Mouse (Mus musculus) forelimb bud, embryonic 11.5 days (tissue): ENCODE results near the gene Bcl3.

Experiments used
- DNase-seq: peaks from one replicate; pipeline ENCODE4 v3.0.0-alpha.2; 2012; ENCODE audit warnings: low read depth, low spot score

The Bcl3 gene

DNA sequence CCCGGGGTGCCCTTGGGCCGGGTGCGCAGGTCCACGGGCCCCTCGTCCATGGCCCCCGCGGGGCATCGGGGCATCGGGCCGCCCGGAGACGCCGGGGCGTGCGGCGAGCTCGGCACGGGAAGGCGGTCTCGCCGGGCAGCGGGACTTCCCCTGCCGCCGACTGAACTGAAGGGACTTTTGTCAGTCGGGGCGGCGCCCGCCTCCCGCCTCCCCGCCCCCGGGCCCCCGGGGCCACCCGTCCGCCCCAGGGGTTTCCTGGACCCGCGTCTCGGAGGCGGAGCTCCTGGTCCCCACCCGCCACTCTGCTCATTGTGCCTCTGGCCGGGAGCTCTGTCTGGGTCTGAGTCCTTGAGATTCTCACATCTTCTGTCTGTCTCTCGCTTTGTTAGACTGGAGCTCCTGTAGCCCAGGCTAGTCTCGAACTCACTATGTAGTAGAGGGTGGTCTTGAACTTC lies at the start of gene Bcl3:
Bcl3 (minus strand) TSS at position 167 of the 455 bp plus-strand sequence.
- no peak for DNase-seq

DNA sequence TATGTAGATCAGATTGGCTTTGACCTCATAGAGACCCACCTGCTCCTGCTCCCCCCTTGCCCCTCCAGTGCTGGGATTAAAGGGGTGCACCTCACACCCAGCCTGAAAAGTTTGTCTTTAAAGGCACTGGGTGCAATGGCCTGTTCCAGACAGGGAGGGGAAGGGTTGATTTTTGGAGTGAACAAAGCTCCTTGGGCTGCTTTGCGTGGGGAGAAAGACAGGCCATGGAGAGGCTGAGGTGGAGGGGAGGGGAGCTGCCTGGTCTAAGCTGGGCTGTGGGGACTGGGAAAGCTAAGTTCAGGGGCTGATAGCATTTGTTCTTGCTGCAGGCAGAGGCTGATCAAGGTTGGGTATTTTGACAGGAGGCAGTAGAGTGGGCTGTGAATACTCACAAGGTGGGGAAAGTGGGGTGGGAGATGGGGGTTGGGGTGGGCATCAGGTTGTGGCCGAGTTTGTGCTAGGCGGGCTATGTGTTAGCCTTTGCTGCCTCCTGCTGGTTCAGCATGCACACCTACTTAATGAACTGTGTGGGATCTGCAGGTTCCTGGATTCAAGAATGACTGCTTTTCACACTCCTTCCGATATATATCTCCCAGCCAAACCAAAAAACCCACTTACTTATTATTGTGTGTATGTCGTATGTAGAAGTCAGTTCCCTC lies 49.5 kb upstream of the Bcl3 start:
- peak; percentile 26 for DNase-seq

DNA sequence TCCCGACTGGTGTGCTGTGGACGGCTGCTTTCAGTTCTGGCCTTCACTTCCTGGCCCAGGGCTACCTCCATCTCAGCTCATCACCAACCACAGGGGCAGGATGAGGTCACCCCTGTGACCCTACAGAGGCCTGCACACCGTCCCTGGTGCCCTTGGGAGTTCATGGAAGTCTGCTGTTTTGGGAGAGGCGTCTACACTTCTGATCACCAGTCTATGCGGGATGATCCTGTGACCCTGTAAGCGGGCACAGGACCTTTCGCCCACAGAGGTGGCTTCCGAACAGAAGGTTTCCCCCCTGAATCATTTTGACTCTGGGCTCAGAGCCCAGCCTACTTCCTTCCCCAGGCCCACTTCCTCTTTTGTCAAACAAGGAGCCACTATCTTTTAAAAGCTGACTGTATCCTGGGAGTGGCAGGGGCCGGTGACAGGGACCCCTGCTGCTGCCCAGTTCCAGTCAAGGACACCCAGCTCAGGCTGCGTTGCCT lies 48.6 kb upstream of the Bcl3 start:
- DNase-seq, result no peak

DNA sequence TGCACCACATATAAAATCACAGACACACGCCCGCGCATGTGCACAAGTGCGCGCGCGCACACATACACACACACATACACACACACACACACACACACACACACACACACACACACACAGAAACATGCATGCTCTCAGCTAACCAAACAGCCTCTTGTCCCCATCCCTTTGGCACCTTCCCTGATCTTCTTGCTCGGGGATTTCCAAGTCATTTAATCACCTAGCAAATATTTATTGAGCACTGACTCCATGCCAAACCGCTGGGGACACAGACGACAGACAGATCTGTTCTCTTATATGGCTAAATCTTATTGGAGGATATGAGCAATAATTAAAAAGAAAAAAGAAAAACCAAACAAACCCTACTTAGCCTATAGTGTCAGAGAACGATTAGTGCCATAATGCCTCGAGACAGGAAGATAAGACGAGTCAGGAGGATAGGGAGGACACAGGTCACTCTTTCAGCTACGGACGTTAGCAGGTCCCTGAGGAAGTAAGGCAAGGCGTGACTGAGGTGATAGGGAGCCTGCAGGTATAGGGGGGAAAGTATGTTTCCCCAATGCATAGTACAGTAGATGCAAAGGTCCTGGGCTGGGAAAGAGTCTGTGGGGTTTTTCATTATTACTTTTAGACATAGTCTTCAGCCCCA lies 45.3 kb upstream of the Bcl3 start:
- DNase-seq, result no peak

DNA sequence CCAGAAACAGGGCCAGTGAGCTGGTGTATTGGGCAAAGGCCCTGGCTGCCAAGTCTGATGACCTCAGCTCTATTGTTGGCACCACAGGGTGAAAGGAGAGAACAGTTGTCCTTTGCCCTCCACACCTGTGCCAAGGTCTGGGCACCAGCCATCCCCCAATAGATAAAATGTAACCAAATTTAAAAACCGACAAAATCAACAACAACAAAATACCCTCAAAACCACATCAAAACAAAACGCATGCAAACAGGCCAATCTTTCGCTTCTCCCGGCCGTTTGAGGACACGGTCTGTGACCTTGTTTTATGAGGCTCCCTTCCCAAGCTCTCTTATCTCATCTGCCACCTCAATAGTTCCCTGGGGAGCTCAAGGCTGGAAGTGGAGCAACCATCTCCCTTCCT lies 43.9 kb upstream of the Bcl3 start:
- DNase-seq, result no peak

DNA sequence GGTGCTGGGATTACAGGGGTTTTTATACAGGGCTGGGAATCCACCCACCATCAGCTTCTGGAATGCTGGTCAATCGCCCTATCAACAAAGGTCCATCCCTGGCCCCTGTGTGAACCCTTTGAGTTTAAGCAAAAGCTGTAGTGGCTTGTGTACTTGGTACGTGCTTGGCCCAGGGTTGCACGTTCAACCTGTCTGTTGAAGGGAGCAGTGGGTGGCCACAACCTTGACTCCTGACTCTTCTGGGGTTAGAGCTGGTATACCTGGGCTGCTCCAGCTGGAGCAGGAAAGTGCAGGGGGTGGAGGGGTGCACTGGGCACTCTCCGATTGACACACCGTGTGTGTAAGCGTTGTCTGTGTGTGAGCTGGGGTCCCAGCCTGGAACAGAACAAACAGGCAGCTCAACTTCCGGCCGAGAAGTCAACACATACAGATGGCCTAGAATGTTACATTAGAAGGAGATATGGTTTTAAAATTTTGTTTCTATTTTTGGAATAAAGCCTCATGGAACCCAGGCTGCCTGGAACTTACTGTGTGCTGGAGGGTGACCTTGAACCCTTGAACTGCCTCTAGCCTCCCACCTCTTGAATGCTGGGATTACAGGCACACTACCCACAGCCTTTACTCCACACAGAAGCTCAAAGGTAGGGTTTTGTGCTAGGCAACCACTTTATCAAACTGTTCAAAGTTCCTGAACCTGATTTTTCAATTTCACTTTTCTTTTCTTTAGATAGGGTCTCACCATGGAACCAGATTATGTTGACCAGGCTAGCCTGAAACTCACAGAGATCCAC lies 42.9 kb upstream of the Bcl3 start:
- DNase-seq, result no peak

DNA sequence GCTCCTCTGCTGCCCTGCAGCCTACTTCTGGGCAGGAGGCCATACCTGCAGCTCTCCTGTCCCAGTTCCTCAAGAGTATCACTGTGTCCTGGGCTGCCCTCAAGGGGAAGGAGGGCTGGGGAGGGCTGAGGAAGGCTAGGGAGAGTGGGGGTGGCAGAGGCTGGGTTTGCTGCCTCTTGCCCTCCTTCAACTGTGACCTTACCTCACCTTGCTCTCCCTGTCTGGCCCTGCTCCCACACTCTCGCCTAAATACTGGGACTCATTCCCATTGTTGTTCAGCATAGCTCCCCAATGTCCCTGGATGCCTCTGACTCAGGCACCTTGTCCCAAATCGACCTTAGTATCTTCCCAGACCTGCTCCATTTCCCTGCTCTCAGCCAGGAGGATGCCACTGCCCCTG lies 41.7 kb upstream of the Bcl3 start:
- no peak for DNase-seq

DNA sequence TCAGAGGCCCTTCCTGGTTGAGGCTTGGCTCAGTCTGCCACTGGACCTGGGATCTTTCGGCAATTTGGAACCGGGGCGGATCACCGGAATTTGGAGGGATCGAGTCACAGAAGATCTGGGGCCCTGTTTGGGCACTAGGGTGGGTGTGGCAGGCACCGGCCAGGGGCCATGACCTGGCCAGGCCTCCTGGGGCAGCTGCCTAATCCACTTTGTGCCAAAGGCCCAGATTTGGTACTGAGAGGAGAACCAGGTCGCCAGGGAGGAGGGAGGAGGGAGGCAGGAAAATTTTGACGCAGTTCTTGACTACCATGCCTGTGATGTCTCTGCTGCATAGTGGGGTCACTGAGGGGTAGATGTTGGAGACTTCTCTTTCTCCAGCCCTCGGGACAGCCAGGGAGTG lies 38.6 kb upstream of the Bcl3 start, which contains the start of gene Ceacam16:
Ceacam16 (minus strand) TSS at position 101 of the 400 bp plus-strand sequence.
- no peak for DNase-seq

DNA sequence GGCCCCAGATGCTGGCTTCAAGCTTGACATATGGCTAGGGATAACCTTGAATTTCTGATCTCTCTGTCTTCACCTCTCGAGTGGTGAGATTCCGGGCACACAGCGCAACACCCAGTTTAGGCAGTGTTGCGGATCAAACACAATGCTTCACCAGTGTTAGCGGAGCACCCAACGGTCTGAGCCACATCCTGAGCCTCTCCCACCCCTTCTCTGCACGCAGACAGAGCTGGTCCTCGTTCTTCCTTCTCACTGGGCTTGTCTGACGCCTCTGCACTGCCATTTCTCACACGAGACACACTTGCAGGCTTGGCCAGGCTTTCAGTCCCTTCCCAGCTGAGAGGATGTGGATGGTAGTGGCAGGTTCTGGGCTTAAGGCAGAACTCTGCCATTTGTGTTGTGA lies 37.2 kb upstream of the Bcl3 start:
- DNase-seq, result no peak

DNA sequence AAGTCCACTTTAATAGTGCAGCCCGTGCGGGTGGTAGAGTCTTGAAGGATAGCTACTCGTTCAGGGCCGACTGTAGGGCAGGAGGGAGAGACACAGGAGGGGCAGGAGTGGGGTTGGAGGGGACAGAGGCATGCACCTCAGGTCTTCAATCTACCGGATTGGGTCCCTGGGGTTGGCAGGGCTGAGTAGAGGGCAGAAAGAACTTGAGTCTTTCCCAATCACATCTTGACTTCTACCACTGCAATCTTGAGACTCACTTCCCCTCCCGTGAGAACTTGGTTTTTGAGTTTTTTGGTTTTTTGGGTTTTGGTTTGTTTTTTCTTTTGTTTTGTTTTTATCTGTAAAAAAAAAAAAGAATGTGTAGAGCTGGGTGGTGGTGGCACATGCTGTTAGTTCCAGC lies 33.7 kb upstream of the Bcl3 start:
- DNase-seq, result no peak

DNA sequence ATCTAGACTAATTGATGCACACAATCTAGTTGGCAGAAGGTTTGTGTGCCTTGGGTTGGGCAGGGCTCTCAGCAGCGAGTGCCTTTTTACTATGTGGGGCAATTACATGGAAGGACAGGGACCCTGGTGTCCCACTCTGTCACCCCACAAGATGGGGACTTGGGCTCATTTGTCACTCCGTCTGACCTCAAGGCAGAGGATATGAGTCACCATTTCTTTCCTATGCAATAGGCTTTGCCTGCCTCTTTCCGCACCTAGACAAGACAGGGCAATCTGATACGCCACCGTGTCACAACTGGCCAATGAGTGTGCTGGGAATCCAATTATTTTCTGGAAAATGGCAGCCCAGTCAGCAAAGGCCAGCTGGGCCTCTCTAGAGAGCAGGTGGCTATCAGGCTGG lies 33.1 kb upstream of the Bcl3 start:
- no peak for DNase-seq

DNA sequence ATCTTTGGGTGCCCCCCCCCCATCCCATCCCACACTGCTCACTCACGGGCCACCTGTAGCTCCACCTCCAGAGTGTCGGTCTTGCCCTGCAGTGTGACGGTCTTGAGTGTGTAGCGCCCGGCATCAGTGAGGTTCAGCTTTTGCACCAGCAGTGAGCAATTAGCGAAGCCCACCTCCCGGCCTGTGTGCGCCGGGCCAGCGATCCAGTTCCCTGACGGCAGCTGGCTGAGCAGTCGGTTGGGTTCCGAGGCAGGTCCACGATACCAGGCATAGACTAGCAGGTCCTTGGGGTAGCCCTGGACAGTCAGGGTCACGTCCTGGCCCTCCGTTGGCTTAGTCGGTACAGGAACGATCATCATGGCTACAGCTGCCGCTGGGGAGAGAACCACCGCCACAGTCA lies 31.0 kb upstream of the Bcl3 start:
- DNase-seq, result no peak

DNA sequence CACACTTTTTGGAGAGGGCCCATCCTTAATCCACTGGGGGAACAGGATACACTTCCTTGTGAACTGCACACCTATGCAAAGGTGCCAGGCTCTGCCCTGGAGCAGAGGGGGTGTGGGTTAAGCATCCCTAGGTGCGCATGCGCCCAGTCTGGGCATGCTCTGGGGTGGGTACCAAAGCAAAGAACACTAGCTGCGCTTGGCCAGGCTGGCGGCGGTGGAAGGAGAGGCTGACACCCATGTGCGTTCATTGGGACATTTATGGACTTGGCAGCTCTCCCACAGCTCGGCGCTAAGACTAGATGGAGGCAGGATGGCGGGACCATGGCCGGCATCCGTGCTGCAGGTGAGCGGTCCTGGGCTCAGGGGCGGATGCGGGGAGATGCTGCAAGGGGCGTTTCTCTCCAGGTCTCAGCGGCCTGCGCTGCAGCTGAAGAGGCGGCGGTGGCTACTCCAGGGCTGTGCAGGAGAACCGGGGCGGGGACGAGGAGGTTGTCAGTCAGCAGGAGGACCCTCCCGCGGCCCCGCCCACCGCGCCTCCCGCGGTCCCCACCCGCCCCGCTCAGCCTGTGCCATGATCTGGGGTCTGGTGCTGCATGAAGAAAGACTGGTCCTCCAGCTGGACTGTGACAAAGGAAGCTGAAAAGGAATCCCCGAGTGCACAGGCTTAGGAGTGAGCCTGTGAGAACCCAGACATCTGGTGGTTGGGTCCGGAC lies 29.4 kb upstream of the Bcl3 start, which contains the start of gene Gm19345:
Gm19345 (plus strand) TSS at position 146 of the 713 bp plus-strand sequence.
- no peak for DNase-seq

DNA sequence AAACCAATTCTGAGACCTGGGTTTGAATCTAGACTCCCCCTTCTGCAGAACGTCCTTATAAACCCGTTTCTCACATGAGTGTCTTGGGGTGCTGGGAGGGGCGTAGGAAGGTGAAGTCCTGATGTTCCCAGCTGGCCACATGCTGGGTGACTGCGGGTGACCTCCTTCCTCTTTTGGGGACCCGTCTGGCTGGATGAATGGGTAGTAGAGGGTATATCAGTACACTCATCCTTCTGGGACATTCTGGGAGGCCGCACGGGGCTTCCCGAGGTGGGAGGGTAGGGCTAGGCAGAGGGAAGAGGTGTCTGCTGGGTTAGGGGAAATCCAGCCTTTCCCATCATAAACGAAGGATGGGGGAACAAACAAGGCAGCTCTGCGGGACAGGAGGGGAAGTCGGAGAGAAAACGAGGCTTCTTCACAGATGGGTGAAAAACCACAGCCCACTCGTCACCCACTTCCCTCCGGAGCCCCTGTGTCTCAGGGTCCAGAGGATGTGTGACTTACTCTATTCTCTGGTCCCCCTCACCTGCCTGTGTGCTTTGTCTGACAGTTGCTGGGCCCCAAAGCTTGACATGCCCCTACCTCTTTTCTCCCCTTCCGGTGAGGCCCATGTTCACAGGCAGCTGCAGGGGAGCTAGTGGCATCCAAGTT lies 22.1 kb upstream of the Bcl3 start:
- DNase-seq, result no peak

DNA sequence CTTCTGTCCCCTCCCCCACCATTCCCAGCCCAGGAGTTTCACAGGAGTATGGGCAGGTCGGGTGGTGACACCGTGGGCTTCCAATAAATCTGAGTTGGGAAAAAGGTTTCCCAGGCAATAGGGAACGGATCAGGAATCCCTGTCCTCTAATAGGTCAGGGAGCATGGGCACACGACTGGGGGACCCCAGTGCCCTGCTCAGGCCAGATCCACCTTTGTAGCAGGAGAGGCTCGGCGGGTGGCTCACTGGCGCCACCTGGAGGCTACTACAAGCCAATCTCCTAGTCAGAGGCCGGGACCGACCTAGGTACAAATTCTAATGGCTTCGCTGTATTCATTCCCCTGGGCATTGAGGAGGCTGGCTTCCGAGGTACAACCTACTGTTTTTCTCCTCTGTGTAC lies 21.0 kb upstream of the Bcl3 start:
- peak; percentile 49 for DNase-seq

DNA sequence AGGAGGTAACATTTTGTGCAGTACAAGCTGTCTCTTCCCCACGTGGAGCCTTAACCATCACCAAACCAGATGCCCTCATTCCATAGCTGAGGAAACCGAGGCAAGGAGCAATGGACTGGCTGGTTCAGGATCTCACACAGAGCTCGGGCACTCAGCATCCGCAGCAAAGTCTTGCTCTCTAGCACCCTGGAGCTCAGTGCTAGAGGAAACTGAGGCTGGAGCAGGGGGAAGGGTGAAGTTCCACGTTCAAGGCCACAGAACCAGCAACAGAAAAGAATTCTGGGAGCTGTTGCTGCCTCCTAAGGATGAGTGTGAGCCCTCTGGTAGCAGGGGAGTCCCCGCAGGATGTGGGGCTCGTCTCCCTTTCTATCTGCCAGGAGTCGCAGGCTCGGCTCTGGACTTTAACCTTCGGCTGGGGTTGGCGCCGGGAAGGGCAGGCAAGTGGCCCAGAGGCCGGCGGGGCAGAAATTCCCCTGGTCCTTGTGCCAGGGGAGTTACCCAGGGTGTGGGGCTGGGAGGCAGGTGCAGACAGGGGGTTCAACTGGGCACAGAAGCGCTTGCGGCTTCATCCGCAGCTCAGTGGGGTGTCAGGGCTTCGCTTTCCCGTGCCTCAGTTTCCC lies 20.4 kb upstream of the Bcl3 start:
- DNase-seq, result no peak

DNA sequence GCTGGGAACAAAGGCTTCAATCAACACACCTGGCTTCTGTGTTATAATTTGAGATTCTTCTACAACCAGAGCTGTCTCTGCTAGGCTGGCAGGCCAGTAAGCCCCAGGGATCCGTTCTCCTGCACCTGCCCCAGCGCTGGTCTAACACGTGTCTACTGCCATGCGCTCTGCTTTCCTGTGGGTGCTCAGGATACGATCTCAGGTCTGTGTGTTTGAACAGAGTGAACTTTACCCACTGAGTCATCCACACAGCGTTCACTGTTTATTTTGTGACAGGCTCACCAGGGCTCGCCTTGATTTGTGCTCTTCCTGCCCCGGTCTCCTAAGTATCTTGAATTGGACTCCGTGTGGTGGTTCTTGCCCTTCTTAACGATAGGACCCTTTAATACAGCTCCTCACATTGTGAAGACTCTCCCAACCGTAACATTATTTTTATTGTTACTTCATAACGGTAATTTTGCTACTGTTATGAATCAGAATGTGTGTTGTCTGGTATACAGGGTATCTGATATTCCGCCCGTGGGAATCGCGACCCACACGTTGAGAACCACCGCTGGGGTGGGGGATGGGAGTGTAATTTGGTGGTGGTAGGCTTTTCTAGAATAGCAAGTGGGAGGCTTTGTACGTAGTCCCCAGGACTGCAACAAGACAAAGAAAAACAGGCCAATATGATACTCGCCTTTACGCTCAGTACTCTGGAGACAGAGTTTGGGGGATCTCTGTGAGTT lies 19.3 kb upstream of the Bcl3 start:
- no peak for DNase-seq

DNA sequence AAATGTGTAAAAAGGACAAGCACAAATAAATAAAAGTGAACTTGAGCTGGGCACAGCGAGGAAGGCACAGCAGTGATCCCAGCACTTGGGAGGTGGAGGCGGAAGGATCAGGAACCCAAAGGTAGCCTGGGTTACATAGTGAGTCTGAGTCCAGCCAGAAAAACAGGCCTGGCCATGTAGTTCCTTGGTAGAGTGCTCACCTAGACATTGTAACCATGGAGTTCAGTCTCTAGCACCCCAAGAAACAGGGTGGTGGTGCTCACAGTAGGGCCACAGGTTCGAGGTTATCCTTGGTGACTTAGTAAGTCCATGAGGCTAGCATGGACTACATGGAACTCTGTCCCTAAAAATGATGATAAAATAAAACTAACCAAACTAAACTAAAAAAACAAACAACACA lies 18.4 kb upstream of the Bcl3 start:
- no peak for DNase-seq

DNA sequence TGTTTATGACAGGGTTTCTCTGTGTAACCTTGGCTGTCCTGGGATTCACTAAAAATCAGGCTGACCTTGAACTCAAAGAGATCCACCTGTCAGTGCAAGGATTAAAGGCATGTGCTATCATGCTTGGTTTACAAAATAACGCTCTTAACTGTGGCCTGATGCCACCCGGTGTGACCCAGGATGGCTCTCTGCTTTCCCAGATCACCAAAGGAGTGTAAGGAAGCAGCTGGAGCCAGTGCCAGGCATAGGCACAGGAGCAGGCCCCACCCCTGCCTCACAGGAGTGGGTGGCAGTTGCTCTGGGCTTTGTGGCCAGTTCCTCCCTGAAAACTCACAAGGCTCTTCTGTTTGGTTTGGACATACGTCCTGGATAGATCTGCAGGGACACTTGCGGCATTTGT lies 17.8 kb upstream of the Bcl3 start:
- DNase-seq, result no peak

DNA sequence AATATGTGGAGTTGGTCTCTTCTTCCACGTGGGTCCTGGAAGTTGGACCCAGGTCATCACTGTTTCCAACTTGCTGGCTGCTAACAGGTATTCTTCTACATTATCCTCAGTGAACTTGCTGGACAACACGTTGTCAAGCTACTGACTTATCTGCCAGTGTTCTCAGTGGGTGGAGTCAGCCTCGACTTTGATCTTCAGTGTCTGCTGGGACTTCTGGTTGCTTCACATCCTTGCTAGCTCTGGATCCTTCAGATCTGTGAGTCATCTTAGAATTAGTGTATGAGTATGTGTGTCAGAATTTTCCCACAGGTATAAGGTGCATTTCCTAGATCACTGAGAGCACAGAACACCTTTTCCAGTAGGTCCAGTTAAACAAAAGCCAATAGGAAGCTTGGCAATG lies 14.3 kb upstream of the Bcl3 start:
- DNase-seq, result no peak
